Mouse (Mus musculus): ENCODE measurements around the gene Gm20388. TPM values are rescaled to one million over a fixed set of nuclear protein-coding genes. Genes with fewer than 3 reads are reported as not detected.

The Gm20388 gene
- polyA plus RNA-seq, 1 experiment from 2014 or later = 2.5 TPM

- H3K4me3 ChIP-seq = no peak overlapping the region
- H3K9me3 ChIP-seq (replicated peaks) = no peaks in the 10 kb centered on the region
- DNase-seq (ENCODE audit: low spot score) = no peak
- peaks cover 48% of the 10 kb centered on the region for H3K4me1 ChIP-seq
- WGBS = 90% methylated on average over 2 of the region's 2 CpGs
- H3K27me3 ChIP-seq (ENCODE audit: low read depth, poor library complexity, severe bottlenecking) = no peaks in the 10 kb centered on the region
- H3K27ac ChIP-seq = no peak overlapping the region
- no peaks in the 10 kb centered on the region for H3K36me3 ChIP-seq
Observed at GRCm38 (mm10) chr8:123718752-123719151, 3808.1 kb downstream of the Gm20388 start.

DNA sequence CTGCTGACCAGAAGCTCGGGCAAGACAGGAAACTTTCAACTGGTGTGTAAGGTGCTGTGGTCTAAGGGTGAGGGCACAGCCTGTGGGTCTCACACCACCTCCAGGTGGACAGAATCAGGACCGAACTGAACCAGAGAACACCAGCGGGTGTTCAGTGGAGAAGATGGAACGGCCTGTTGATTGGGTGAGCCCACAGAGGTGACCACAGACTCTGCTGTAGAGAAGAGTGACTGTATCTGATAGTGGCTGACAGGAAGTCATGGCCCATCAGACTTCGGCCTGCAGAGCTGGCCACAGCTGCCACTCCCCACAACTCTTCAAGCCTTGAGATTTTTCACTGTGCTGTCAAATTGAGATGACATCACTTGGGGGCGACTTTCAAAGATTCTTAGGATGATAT lies 3808.6 kb downstream of the Gm20388 start:
- no peak overlapping the region for H3K4me3 ChIP-seq
- no peaks in the 10 kb centered on the region for H3K27me3 ChIP-seq (ENCODE audit: low read depth, poor library complexity, severe bottlenecking)
- H3K36me3 ChIP-seq = no peaks in the 10 kb centered on the region
- H3K9me3 ChIP-seq (replicated peaks) = no peaks in the 10 kb centered on the region
- 80% methylated on average over 6 of the region's 6 CpGs for WGBS
- no peak for DNase-seq (ENCODE audit: low spot score)
- no peak overlapping the region for H3K27ac ChIP-seq
- H3K4me1 ChIP-seq = peaks cover 48% of the 10 kb centered on the region

DNA sequence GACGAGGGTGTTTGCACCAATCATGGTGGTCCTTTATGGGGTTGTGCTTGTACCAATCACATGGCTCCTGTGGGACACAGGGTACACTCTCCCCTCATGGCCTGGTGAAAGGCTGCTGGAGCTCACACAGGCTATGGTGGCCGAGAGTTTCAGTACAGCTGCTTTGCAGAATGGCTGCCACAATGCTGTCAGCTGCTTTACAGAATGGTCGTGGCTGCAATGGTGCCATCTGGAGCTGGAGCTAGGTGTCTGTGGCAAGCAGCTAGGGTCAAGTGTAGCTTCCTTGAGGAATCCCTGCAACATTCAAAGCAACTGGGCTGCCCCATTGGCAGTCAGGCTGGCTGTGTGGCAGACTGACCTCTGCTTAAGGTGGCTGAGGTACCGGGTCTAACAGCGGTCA lies 3809.2 kb downstream of the Gm20388 start:
- H3K36me3 ChIP-seq = no peaks in the 10 kb centered on the region

DNA sequence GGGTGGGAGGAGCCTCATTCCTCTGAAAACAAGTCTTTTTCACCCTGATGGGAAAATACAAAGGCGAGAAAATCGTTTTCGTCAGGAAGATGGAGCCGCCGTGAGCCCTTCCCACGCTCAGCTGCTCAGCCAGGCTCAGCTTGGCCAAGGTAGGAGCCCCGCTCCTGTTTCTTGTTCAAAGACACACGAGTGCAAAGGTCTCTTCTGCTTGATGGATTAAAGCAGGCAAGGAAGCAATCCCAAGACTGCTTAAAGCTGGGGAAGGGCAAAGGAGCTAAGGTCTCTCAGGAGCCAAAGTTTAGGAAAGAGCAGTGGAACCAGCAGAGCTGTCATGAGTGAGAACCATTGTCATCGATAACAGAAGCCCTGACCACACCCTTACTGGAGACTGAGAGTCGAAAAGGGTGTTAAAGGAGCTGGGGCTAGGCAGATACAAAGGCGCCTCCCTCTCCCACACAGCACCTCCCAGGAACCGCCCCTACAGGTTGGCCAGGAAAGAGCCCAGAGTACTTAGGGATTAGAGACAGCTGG lies 3809.9 kb downstream of the Gm20388 start:
- Histone ChIP-seq H3K27me3 (ENCODE audit: low read depth, poor library complexity, severe bottlenecking) (no peaks in the 10 kb centered on the region), H3K9me3 (replicated peaks) (no peaks in the 10 kb centered on the region), H3K27ac (no peak overlapping the region), H3K4me1 (peaks cover 43% of the 10 kb centered on the region), H3K36me3 (no peaks in the 10 kb centered on the region), H3K4me3 (no peak overlapping the region)
- DNase-seq (ENCODE audit: low spot score) = no peak
- 20% methylated on average over 12 of the region's 12 CpGs for WGBS

More for the DNA sequence above, 3809.2 kb downstream of the Gm20388 start:
- no peak overlapping the region for H3K4me3 ChIP-seq
- peaks cover 48% of the 10 kb centered on the region for H3K4me1 ChIP-seq
- WGBS = 67% methylated on average over 5 of the region's 5 CpGs
- no peaks in the 10 kb centered on the region for H3K27me3 ChIP-seq (ENCODE audit: low read depth, poor library complexity, severe bottlenecking)
- H3K9me3 ChIP-seq (replicated peaks) = no peaks in the 10 kb centered on the region
- no peak overlapping the region; the same call in 1 of the 2 replicates for H3K27ac ChIP-seq
- DNase-seq (ENCODE audit: low spot score) = no peak

- WGBS = 87% methylated on average over 5 of the region's 5 CpGs
- Histone ChIP-seq H3K36me3 (no peaks in the 10 kb centered on the region), H3K27me3 (ENCODE audit: low read depth, poor library complexity, severe bottlenecking) (no peaks in the 10 kb centered on the region), H3K4me1 (peaks cover 26% of the 10 kb centered on the region), H3K27ac (no peak overlapping the region), H3K9me3 (replicated peaks) (no peaks in the 10 kb centered on the region), H3K4me3 (no peak overlapping the region)
- no peak for DNase-seq (ENCODE audit: low spot score)
Observed at GRCm38 (mm10) chr8:123722245-123722644, 3811.6 kb downstream of the Gm20388 start.

- Histone ChIP-seq H3K4me3 (no peak overlapping the region), H3K27ac (no peak overlapping the region), H3K36me3 (no peaks in the 10 kb centered on the region), H3K9me3 (replicated peaks) (no peaks in the 10 kb centered on the region), H3K27me3 (ENCODE audit: low read depth, poor library complexity, severe bottlenecking) (peaks cover 17% of the 10 kb centered on the region; the same call in 1 of the 2 replicates), H3K4me1 (peaks cover 24% of the 10 kb centered on the region)
- DNase-seq (ENCODE audit: low spot score) = no peak
- WGBS = 92% methylated on average over 10 of the region's 10 CpGs
Observed at GRCm38 (mm10) chr8:123724752-123725151, 3814.1 kb downstream of the Gm20388 start.

- 85% methylated on average over 7 of the region's 7 CpGs for WGBS
- no peak for DNase-seq (ENCODE audit: low spot score)
- H3K27ac ChIP-seq = no peak overlapping the region
- H3K36me3 ChIP-seq = no peaks in the 10 kb centered on the region
- peaks cover 24% of the 10 kb centered on the region for H3K4me1 ChIP-seq
- no peaks in the 10 kb centered on the region for H3K9me3 ChIP-seq (replicated peaks)
- H3K4me3 ChIP-seq = no peak overlapping the region
- peaks cover 19% of the 10 kb centered on the region; the same call in 1 of the 2 replicates for H3K27me3 ChIP-seq (ENCODE audit: low read depth, poor library complexity, severe bottlenecking)
Observed at GRCm38 (mm10) chr8:123725261-123725660, 3814.6 kb downstream of the Gm20388 start.

GRCm38 (mm10) chr8:123726759-123727158 lies 3816.1 kb downstream of the Gm20388 start:
- no peak overlapping the region for H3K27ac ChIP-seq
- H3K4me1 ChIP-seq = peaks cover 14% of the 10 kb centered on the region
- H3K4me3 ChIP-seq = no peak overlapping the region
- no peak for DNase-seq (ENCODE audit: low spot score)
- H3K27me3 ChIP-seq (ENCODE audit: low read depth, poor library complexity, severe bottlenecking) = peaks cover 32% of the 10 kb centered on the region; the same call in 1 of the 2 replicates
- 91% methylated on average over 6 of the region's 6 CpGs for WGBS
- H3K9me3 ChIP-seq (replicated peaks) = no peaks in the 10 kb centered on the region
- no peaks in the 10 kb centered on the region for H3K36me3 ChIP-seq

DNA sequence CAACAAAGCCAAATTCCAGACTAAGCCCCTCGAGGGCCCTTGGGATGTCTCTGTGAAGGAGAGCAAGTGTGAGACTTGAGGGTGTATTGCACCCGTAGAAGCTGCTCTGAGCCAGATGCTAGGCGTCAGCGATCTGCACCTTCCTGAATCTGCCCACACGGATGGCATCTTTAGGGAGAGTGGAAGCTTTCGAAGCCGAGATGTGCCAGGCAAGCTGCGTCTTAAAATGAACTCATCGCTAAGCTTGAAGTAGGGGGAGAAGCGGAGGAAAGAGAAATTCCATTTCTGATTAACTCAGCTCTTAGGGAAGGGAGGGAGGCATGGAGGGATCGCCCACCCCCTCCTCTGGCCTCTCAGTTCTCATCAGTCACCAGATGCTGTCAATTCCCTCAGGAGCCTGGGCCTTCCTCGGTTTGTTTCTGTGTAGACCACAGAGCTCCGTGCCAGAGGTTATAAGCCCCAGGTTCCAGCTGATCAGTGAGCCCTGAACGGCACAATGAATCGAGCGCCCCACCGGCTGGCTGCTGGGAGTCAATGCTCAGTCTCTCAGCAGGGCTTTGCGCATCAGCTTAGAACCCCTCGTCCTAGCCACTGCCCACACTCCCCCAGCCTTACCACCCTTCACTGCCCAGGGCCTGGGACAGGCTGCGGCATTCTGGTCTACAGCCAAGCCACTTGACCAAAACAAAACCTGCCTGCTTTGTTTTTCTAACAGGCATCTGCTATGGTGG lies 3818.6 kb downstream of the Gm20388 start:
- Histone ChIP-seq H3K27ac (no peak overlapping the region), H3K9me3 (replicated peaks) (no peaks in the 10 kb centered on the region), H3K27me3 (ENCODE audit: low read depth, poor library complexity, severe bottlenecking) (peaks cover 32% of the 10 kb centered on the region; the same call in 1 of the 2 replicates), H3K36me3 (no peaks in the 10 kb centered on the region), H3K4me3 (no peak overlapping the region), H3K4me1 (peaks cover 14% of the 10 kb centered on the region)
- no peak for DNase-seq (ENCODE audit: low spot score)
- WGBS = 29% methylated on average over 20 of the region's 20 CpGs

DNA sequence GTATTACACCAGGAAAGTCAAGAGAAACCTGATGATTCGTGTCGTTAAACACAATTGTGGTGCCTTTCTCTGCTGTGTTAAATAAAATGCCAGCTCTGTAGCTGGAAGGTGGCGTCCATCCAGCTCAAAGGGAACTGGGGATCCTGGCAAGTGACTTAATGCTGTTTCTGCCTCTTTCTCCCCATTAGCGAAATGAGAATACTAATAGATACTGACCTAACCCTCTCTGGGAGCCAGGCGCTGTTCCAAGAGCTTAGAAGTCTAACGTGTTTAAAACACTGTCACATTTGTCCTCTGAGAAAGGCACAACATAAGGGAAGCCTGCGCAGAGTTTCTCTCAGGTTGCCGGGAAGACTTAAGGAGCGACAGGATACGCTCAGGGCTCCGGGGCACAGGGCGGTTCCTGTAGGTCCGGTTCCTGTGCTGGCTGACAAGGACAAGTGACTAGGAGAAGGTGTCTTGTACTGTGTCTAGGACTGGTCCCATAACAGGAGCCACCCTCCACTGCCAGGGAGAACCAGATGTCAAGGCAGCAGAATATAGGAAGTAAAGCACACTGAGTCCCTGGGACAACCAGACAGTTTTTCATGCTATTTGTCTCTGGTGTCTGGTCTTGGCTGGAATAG lies 3819.3 kb downstream of the Gm20388 start:
- no peak for DNase-seq (ENCODE audit: low spot score)
- no peak overlapping the region for H3K27ac ChIP-seq
- 64% methylated on average over 13 of the region's 13 CpGs for WGBS
- peaks cover 14% of the 10 kb centered on the region for H3K4me1 ChIP-seq
- H3K27me3 ChIP-seq (ENCODE audit: low read depth, poor library complexity, severe bottlenecking) = peaks cover 32% of the 10 kb centered on the region; the same call in 1 of the 2 replicates
- no peaks in the 10 kb centered on the region for H3K9me3 ChIP-seq (replicated peaks)
- H3K36me3 ChIP-seq = no peaks in the 10 kb centered on the region
- no peak overlapping the region for H3K4me3 ChIP-seq

DNA sequence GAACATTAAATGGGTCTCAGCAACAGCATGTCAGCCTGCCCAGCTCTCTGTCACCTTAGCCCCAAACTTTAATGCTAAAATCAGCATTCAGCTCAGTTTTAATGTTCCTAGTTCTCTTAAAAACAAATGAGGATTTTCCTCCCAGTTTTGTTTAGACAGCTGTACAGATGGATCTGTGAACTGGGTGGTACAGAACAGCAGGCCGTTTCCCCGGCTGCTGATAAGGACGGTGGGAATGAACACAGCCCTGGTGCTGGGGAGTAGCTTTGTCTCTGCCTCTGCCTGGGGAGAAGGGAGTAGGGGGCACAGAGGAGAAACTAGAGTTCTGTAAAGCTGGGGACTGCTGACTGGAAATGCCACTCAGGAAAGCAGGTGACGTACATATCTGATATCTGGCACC lies 3821.7 kb downstream of the Gm20388 start:
- WGBS = 28% methylated on average over 4 of the region's 4 CpGs
- no peak overlapping the region for H3K27ac ChIP-seq
- H3K4me3 ChIP-seq = no peak overlapping the region
- H3K27me3 ChIP-seq (ENCODE audit: low read depth, poor library complexity, severe bottlenecking) = peaks cover 32% of the 10 kb centered on the region; the same call in 1 of the 2 replicates
- no peak for DNase-seq (ENCODE audit: low spot score)
- no peaks in the 10 kb centered on the region for H3K9me3 ChIP-seq (replicated peaks)
- H3K4me1 ChIP-seq = peaks cover 18% of the 10 kb centered on the region
- H3K36me3 ChIP-seq = no peaks in the 10 kb centered on the region

DNA sequence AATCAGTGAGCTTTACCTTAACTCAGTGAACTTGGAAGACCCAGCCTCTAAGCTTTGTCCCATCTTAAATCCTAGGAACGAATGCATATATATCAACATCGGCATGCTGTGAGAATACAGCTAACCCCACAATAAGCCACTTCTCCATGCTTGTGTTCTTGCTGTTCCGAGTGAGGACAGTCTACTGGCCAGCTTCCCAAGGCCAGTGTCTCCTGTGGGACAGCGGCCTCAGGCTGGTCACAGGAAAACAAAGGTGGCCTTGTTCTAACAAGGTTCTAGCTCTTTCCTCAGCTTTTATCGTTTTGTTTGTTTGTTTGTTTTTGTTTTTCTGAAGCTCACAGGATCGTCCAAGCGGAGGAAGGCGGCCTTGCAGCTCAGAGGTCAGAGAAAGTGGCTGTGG lies 3823.8 kb downstream of the Gm20388 start:
- 85% methylated on average over 8 of the region's 8 CpGs for WGBS
- H3K4me1 ChIP-seq = peaks cover 13% of the 10 kb centered on the region
- H3K9me3 ChIP-seq (replicated peaks) = no peaks in the 10 kb centered on the region
- H3K36me3 ChIP-seq = no peaks in the 10 kb centered on the region
- no peak overlapping the region for H3K27ac ChIP-seq
- H3K27me3 ChIP-seq (ENCODE audit: low read depth, poor library complexity, severe bottlenecking) = peaks cover 15% of the 10 kb centered on the region; the same call in 1 of the 2 replicates
- no peak overlapping the region for H3K4me3 ChIP-seq
- no peak for DNase-seq (ENCODE audit: low spot score)

- H3K4me1 ChIP-seq = peaks cover 7% of the 10 kb centered on the region; the same call in 1 of the 2 replicates
- WGBS = 83% methylated on average over 9 of the region's 9 CpGs
Observed at GRCm38 (mm10) chr8:123736974-123737373, 3826.3 kb downstream of the Gm20388 start.

More at GRCm38 (mm10) chr8:123736974-123737373, 3826.3 kb downstream of the Gm20388 start:
- Histone ChIP-seq H3K36me3 (no peaks in the 10 kb centered on the region), H3K27ac (no peak overlapping the region), H3K9me3 (replicated peaks) (no peaks in the 10 kb centered on the region), H3K4me3 (no peak overlapping the region), H3K27me3 (ENCODE audit: low read depth, poor library complexity, severe bottlenecking) (no peaks in the 10 kb centered on the region; the same call in 1 of the 2 replicates)
- DNase-seq (ENCODE audit: low spot score) = no peak
